Mouse (Mus musculus): ENCODE measurements around the gene Git1. TPM values are rescaled to one million over a fixed set of nuclear protein-coding genes. Genes with fewer than 3 reads are reported as not detected.
A peak's percentile ranks its signal among the peaks of the same experiment; 100 is the strongest.

The Git1 gene
- polyA plus RNA-seq, 1 experiment from 2014 or later = 19.2 TPM

- 77% methylated on average over 5 of the region's 5 CpGs for WGBS
- H3K9me3 ChIP-seq (ENCODE audit: control insufficient read depth, low read length) = no peaks in the 10 kb centered on the region
- peak overlapping the region; percentile 24; the same call in 1 of the 2 replicates for H3K4me2 ChIP-seq (ENCODE audit: low read depth, low read length, severe bottlenecking)
- H3K27ac ChIP-seq (ENCODE audit: low read depth, low read length) = no peak overlapping the region
- no peaks in the 10 kb centered on the region for H3K27me3 ChIP-seq (ENCODE audit: control insufficient read depth, insufficient read depth, low read length)
- ATAC-seq (replicated peaks; ENCODE audit: low FRiP score) = no peak
- peaks cover 44% of the 10 kb centered on the region for H3K4me1 ChIP-seq (replicated peaks; ENCODE audit: control insufficient read depth, insufficient read depth, low read length)
- DNase-seq (ENCODE audit: low spot score) = no peak
- no peaks in the 10 kb centered on the region for H3K36me3 ChIP-seq (ENCODE audit: control insufficient read depth, insufficient read depth, low read length)
- no peak overlapping the region for H3K4me3 ChIP-seq (ENCODE audit: low read depth, low read length)
- peak overlapping the region; percentile 16; the same call in 1 of the 2 replicates for H3K9ac ChIP-seq (ENCODE audit: low read length)
Measured at GRCm38 (mm10) chr11:77486798-77487197, 6.6 kb upstream of the Git1 start.

- DNase-seq (ENCODE audit: low spot score) (peak; percentile 78), ATAC-seq (replicated peaks; ENCODE audit: low FRiP score) (no peak)
- H3K4me3 ChIP-seq (ENCODE audit: low read depth, low read length) = peak overlapping the region; percentile 93
- peak overlapping the region; percentile 94 for H3K9ac ChIP-seq (ENCODE audit: low read length)
- no peaks in the 10 kb centered on the region for H3K9me3 ChIP-seq (ENCODE audit: control insufficient read depth, low read length)
- H3K4me2 ChIP-seq (ENCODE audit: low read depth, low read length, severe bottlenecking) = peak overlapping the region; percentile 83
- WGBS = 2% methylated on average over 53 of the region's 55 CpGs
- H3K27me3 ChIP-seq (ENCODE audit: control insufficient read depth, insufficient read depth, low read length) = no peaks in the 10 kb centered on the region
- H3K4me1 ChIP-seq (replicated peaks; ENCODE audit: control insufficient read depth, insufficient read depth, low read length) = peaks cover 50% of the 10 kb centered on the region
- H3K27ac ChIP-seq (ENCODE audit: low read depth, low read length) = no peak overlapping the region; the same call in 1 of the 2 replicates
- no peaks in the 10 kb centered on the region for H3K36me3 ChIP-seq (ENCODE audit: control insufficient read depth, insufficient read depth, low read length)
Measured at GRCm38 (mm10) chr11:77488771-77489581, 4.4 kb upstream of the Git1 start.

GRCm38 (mm10) chr11:77489591-77490235 is 3.6 kb upstream of the Git1 start, which contains the start of gene Ankrd13b:
Gene Ankrd13b, minus strand, starts transcription at chr11:77489678.
- Histone ChIP-seq H3K27me3 (ENCODE audit: control insufficient read depth, insufficient read depth, low read length) (no peaks in the 10 kb centered on the region), H3K4me3 (ENCODE audit: low read depth, low read length) (peak within 1 kb of the TSS; percentile 93), H3K9ac (ENCODE audit: low read length) (peak within 1 kb of the TSS; percentile 94), H3K9me3 (ENCODE audit: control insufficient read depth, low read length) (no peaks in the 10 kb centered on the region), H3K4me2 (ENCODE audit: low read depth, low read length, severe bottlenecking) (peak within 1 kb of the TSS; percentile 83), H3K36me3 (ENCODE audit: control insufficient read depth, insufficient read depth, low read length) (no peaks in the 10 kb centered on the region), H3K27ac (ENCODE audit: low read depth, low read length) (peak within 1 kb of the TSS; percentile 59), H3K4me1 (replicated peaks; ENCODE audit: control insufficient read depth, insufficient read depth, low read length) (peaks cover 57% of the 10 kb centered on the region)
- WGBS = under 1% methylated on average over 49 of the region's 87 CpGs
- ATAC-seq (replicated peaks; ENCODE audit: low FRiP score) (peak; percentile 45; the same call in 1 of the 2 replicates), DNase-seq (ENCODE audit: low spot score) (peak; percentile 91)

- H3K4me3 ChIP-seq (ENCODE audit: low read depth, low read length) = peak overlapping the region; percentile 93; the same call in 1 of the 2 replicates
- H3K4me1 ChIP-seq (replicated peaks; ENCODE audit: control insufficient read depth, insufficient read depth, low read length) = peaks cover 60% of the 10 kb centered on the region
- H3K27me3 ChIP-seq (ENCODE audit: control insufficient read depth, insufficient read depth, low read length) = no peaks in the 10 kb centered on the region
- no peaks in the 10 kb centered on the region for H3K9me3 ChIP-seq (ENCODE audit: control insufficient read depth, low read length)
- H3K4me2 ChIP-seq (ENCODE audit: low read depth, low read length, severe bottlenecking) = peak overlapping the region; percentile 83; the same call in 1 of the 2 replicates
- DNase-seq (ENCODE audit: low spot score) (no peak), ATAC-seq (replicated peaks; ENCODE audit: low FRiP score) (no peak)
- no peaks in the 10 kb centered on the region for H3K36me3 ChIP-seq (ENCODE audit: control insufficient read depth, insufficient read depth, low read length)
- H3K9ac ChIP-seq (ENCODE audit: low read length) = no peak overlapping the region; the same call in 1 of the 2 replicates
- peak overlapping the region; percentile 31; the same call in 1 of the 2 replicates for H3K27ac ChIP-seq (ENCODE audit: low read depth, low read length)
- WGBS = 67% methylated on average over 6 of the region's 6 CpGs
Measured at GRCm38 (mm10) chr11:77490451-77490850, 2.9 kb upstream of the Git1 start.

- peak; percentile 99 for DNase-seq (ENCODE audit: low spot score)
- Histone ChIP-seq H3K27me3 (ENCODE audit: control insufficient read depth, insufficient read depth, low read length) (no peaks in the 10 kb centered on the region), H3K9me3 (ENCODE audit: control insufficient read depth, low read length) (no peaks in the 10 kb centered on the region), H3K4me2 (ENCODE audit: low read depth, low read length, severe bottlenecking) (peak overlapping the region; percentile 83), H3K9ac (ENCODE audit: low read length) (peak overlapping the region; percentile 93), H3K27ac (ENCODE audit: low read depth, low read length) (peak overlapping the region; percentile 88; the same call in 1 of the 2 replicates), H3K4me3 (ENCODE audit: low read depth, low read length) (peak overlapping the region; percentile 95), H3K4me1 (replicated peaks; ENCODE audit: control insufficient read depth, insufficient read depth, low read length) (peaks cover 55% of the 10 kb centered on the region), H3K36me3 (ENCODE audit: control insufficient read depth, insufficient read depth, low read length) (no peaks in the 10 kb centered on the region)
- peak; percentile 77 for ATAC-seq (replicated peaks; ENCODE audit: low FRiP score)
- WGBS = under 1% methylated on average over 13 of the region's 13 CpGs
Measured at GRCm38 (mm10) chr11:77491123-77491501, 2.2 kb upstream of the Git1 start.

- Histone ChIP-seq H3K4me1 (replicated peaks; ENCODE audit: control insufficient read depth, insufficient read depth, low read length) (peaks cover 53% of the 10 kb centered on the region), H3K27me3 (ENCODE audit: control insufficient read depth, insufficient read depth, low read length) (no peaks in the 10 kb centered on the region), H3K36me3 (ENCODE audit: control insufficient read depth, insufficient read depth, low read length) (no peaks in the 10 kb centered on the region), H3K4me2 (ENCODE audit: low read depth, low read length, severe bottlenecking) (peak overlapping the region; percentile 83), H3K9ac (ENCODE audit: low read length) (peak overlapping the region; percentile 93), H3K27ac (ENCODE audit: low read depth, low read length) (peak overlapping the region; percentile 88), H3K4me3 (ENCODE audit: low read depth, low read length) (peak overlapping the region; percentile 95), H3K9me3 (ENCODE audit: control insufficient read depth, low read length) (no peaks in the 10 kb centered on the region)
- under 1% methylated on average over 23 of the region's 23 CpGs for WGBS
- ATAC-seq (replicated peaks; ENCODE audit: low FRiP score) = peak; percentile 70
- DNase-seq (ENCODE audit: low spot score) = peak; percentile 87
Measured at GRCm38 (mm10) chr11:77491502-77492291, 1.7 kb upstream of the Git1 start.

GRCm38 (mm10) chr11:77492311-77492871 is 971 bp upstream of the Git1 start:
- DNase-seq (ENCODE audit: low spot score) (peak; percentile 71), ATAC-seq (replicated peaks; ENCODE audit: low FRiP score) (no peak)
- H3K36me3 ChIP-seq (ENCODE audit: control insufficient read depth, insufficient read depth, low read length) = no peaks in the 10 kb centered on the region
- peaks cover 51% of the 10 kb centered on the region for H3K4me1 ChIP-seq (replicated peaks; ENCODE audit: control insufficient read depth, insufficient read depth, low read length)
- H3K27me3 ChIP-seq (ENCODE audit: control insufficient read depth, insufficient read depth, low read length) = no peaks in the 10 kb centered on the region
- H3K9ac ChIP-seq (ENCODE audit: low read length) = peak overlapping the region; percentile 93
- H3K4me3 ChIP-seq (ENCODE audit: low read depth, low read length) = peak overlapping the region; percentile 95
- peak overlapping the region; percentile 83 for H3K4me2 ChIP-seq (ENCODE audit: low read depth, low read length, severe bottlenecking)
- under 1% methylated on average over 16 of the region's 18 CpGs for WGBS
- peak overlapping the region; percentile 70; the same call in 1 of the 2 replicates for H3K27ac ChIP-seq (ENCODE audit: low read depth, low read length)
- H3K9me3 ChIP-seq (ENCODE audit: control insufficient read depth, low read length) = no peaks in the 10 kb centered on the region

- Histone ChIP-seq H3K36me3 (ENCODE audit: control insufficient read depth, insufficient read depth, low read length) (no peaks in the 10 kb centered on the region), H3K9me3 (ENCODE audit: control insufficient read depth, low read length) (no peaks in the 10 kb centered on the region), H3K4me2 (ENCODE audit: low read depth, low read length, severe bottlenecking) (peak overlapping the region; percentile 83), H3K27me3 (ENCODE audit: control insufficient read depth, insufficient read depth, low read length) (no peaks in the 10 kb centered on the region), H3K27ac (ENCODE audit: low read depth, low read length) (peak overlapping the region; percentile 70), H3K9ac (ENCODE audit: low read length) (peak overlapping the region; percentile 93), H3K4me1 (replicated peaks; ENCODE audit: control insufficient read depth, insufficient read depth, low read length) (peaks cover 51% of the 10 kb centered on the region), H3K4me3 (ENCODE audit: low read depth, low read length) (peak overlapping the region; percentile 95)
- peak; percentile 58 for ATAC-seq (replicated peaks; ENCODE audit: low FRiP score)
- WGBS = 0% methylated on average over 28 of the region's 32 CpGs
- peak; percentile 95 for DNase-seq (ENCODE audit: low spot score)
Measured at GRCm38 (mm10) chr11:77492911-77493332, 440 bp upstream of the Git1 start.
